Mouse (Mus musculus) embryonic fibroblast, embryonic 13.5 days (primary cell): ENCODE data around the gene Zbtb38.

ENCODE experiments used
- CTCF ChIP-seq: IDR thresholded peaks from 2 replicates; pipeline ENCODE4 v1.5.1; 2011; ENCODE audit warnings: mild to moderate bottlenecking, control low read depth, low read length, moderate library complexity, borderline replicate concordance; ENCODE audit not compliant: insufficient read depth
- POLR2A ChIP-seq: IDR thresholded peaks from 2 replicates; pipeline ENCODE4 v1.6.1; 2011; ENCODE audit warnings: low read depth, mild to moderate bottlenecking, control low read depth, low read length, moderate library complexity

- TF ChIP-seq CTCF, result no peak
- no peak for TF ChIP-seq POLR2A
Observed at GRCm38 (mm10) chr9:96676671-96677070, 76.0 kb downstream of the Zbtb38 start.
